Mouse (Mus musculus): ENCODE measurements around the gene Myo1a.
"Not testable (repeated sequence)": the region's sequence is repeated elsewhere in the genome, so short reads cannot be mapped to it uniquely, and the experiment has no call there.

The Myo1a gene

GRCm38 (mm10) chr10:127704766-127705220 is at the start of gene Myo1a:
Gene Myo1a, plus strand, starts transcription at chr10:127705170.
- no peak for DNase-seq (ENCODE audit: low read depth, low spot score)

- DNase-seq (ENCODE audit: low read depth, low spot score), result not testable (repeated sequence)
These were observed 47.4 kb upstream of the Myo1a start for GRCm38 (mm10) chr10:127657617-127658016.

- no peak for DNase-seq (ENCODE audit: low read depth, low spot score)
These were observed 46.9 kb upstream of the Myo1a start for GRCm38 (mm10) chr10:127658076-127658475.

GRCm38 (mm10) chr10:127659551-127659950 is 45.4 kb upstream of the Myo1a start:
- no peak for DNase-seq (ENCODE audit: low read depth, low spot score)

GRCm38 (mm10) chr10:127661291-127661914 is 43.6 kb upstream of the Myo1a start:
- no peak for DNase-seq (ENCODE audit: low read depth, low spot score)

GRCm38 (mm10) chr10:127661915-127662663 is 42.9 kb upstream of the Myo1a start:
- DNase-seq (ENCODE audit: low read depth, low spot score), result no peak

GRCm38 (mm10) chr10:127662666-127663253 is 42.2 kb upstream of the Myo1a start:
- DNase-seq (ENCODE audit: low read depth, low spot score), result no peak

GRCm38 (mm10) chr10:127663590-127663989 is 41.4 kb upstream of the Myo1a start:
- no peak for DNase-seq (ENCODE audit: low read depth, low spot score)

- DNase-seq (ENCODE audit: low read depth, low spot score), result no peak
These were observed 40.8 kb upstream of the Myo1a start for GRCm38 (mm10) chr10:127664166-127664565.

GRCm38 (mm10) chr10:127664891-127665290 is 40.1 kb upstream of the Myo1a start:
- DNase-seq (ENCODE audit: low read depth, low spot score), result no peak

GRCm38 (mm10) chr10:127665366-127666181 is 39.4 kb upstream of the Myo1a start:
- DNase-seq (ENCODE audit: low read depth, low spot score), result no peak

GRCm38 (mm10) chr10:127666501-127667268 is 38.3 kb upstream of the Myo1a start, which contains the start of gene Nemp1:
Gene Nemp1, plus strand, starts transcription at chr10:127666901.
- no peak for DNase-seq (ENCODE audit: low read depth, low spot score)

GRCm38 (mm10) chr10:127667269-127668092 is 37.5 kb upstream of the Myo1a start:
- DNase-seq (ENCODE audit: low read depth, low spot score), result no peak

- DNase-seq (ENCODE audit: low read depth, low spot score), result no peak
These were observed 36.6 kb upstream of the Myo1a start, which contains the start of gene Nab2 for GRCm38 (mm10) chr10:127668093-127669050. Gene Nab2, minus strand, starts transcription at chr10:127668568.

- no peak for DNase-seq (ENCODE audit: low read depth, low spot score)
These were observed 35.8 kb upstream of the Myo1a start for GRCm38 (mm10) chr10:127669170-127669569.

GRCm38 (mm10) chr10:127670185-127670584 is 34.8 kb upstream of the Myo1a start:
- no peak for DNase-seq (ENCODE audit: low read depth, low spot score)

- no peak for DNase-seq (ENCODE audit: low read depth, low spot score)
These were observed 33.7 kb upstream of the Myo1a start for GRCm38 (mm10) chr10:127671276-127671675.

GRCm38 (mm10) chr10:127674046-127674655 is 30.8 kb upstream of the Myo1a start:
- DNase-seq (ENCODE audit: low read depth, low spot score), result no peak

Data from retina, postnatal 7 days (tissue).